Mouse (Mus musculus): Measurements from ENCODE around the gene Dpysl5.

GRCm38 (mm10) chr5:30665968-30666367, 45.4 kb upstream of the Dpysl5 start:
- no peak for TF ChIP-seq CTCF (IDR thresholded peaks at IDR 0.05; ENCODE audit: control insufficient read depth, insufficient read depth, insufficient replicate concordance, low read depth, low read length)
- TF ChIP-seq POLR2A (IDR thresholded peaks at IDR 0.05; ENCODE audit: control insufficient read depth, low read depth, low read length): no peak
